Comparison of ENCODE assay signal across 8 mouse cellular contexts in genomic region chr16:43506189-43506751, GRCm38 (mm10).
DNase-seq lines count a peak whose midpoint lies in the region; ATAC-seq and TF ChIP-seq lines count a peak whose summit lies in the region.

No protein-coding gene starts in this region.

- peak overlapping the region; percentile 67 for H3K4me2 ChIP-seq in forebrain, embryonic 16.5 days (ENCODE audit: low read length)

- intact Hi-C loops in gastrocnemius, adult 2 months (cut with DNase I), result loop anchor here (5.0 kb wide), 2 partner anchors 66 to 86 kb away; no protein-coding TSS in a partner anchor
- intact Hi-C loops in gastrocnemius, postnatal 14 days (cut with DNase I; ENCODE audit: low total_unique reads), result no loop called here

- H3K4me1 ChIP-seq in forebrain, embryonic 16.5 days (replicated peaks; ENCODE audit: control insufficient read depth, insufficient read depth, low read length), result peaks cover 34% of the 10 kb centered on the region

- DNase-seq in gastrocnemius, adult 2 months, result no peak
- no peak for DNase-seq in gastrocnemius, postnatal 14 days
- peak; percentile 23 for DNase-seq in MEL-GATA-1-ER (ENCODE audit: extremely low read depth, low read depth)
- DNase-seq in spleen, postnatal 10 days (ENCODE audit: low spot score in 2 of 2), result no peak
- no peak for DNase-seq in urinary bladder, postnatal 10 days (ENCODE audit: low spot score)
- no peak for DNase-seq in thymus, postnatal 0 days (ENCODE audit: low spot score)

- TF ChIP-seq CTCF in gastrocnemius, adult 2 months (IDR thresholded peaks at IDR 0.05), result no peak

- H3K9me3 ChIP-seq in forebrain, embryonic 16.5 days (ENCODE audit: control insufficient read depth, low read length), result no peaks in the 10 kb centered on the region

- 4% methylated on average over 9 of the region's 9 CpGs for WGBS in forebrain, embryonic 16.5 days

- no peaks in the 10 kb centered on the region for H3K27me3 ChIP-seq in forebrain, embryonic 16.5 days (replicated peaks; ENCODE audit: control insufficient read depth, insufficient read depth, low read length)

- ATAC-seq in forebrain, embryonic 16.5 days, result peak; percentile 19
- ATAC-seq in megakaryocyte, adult 5-6 weeks (ENCODE audit: poor library complexity, severe bottlenecking), result peak; percentile 37

- H3K27ac ChIP-seq in gastrocnemius, adult 2 months, result peak overlapping the region; percentile 84
- H3K27ac ChIP-seq in forebrain, embryonic 16.5 days (ENCODE audit: low read length), result peak overlapping the region; percentile 95

- peak overlapping the region; percentile 67 for H3K4me3 ChIP-seq in gastrocnemius, adult 2 months
- peak overlapping the region; percentile 47 for H3K4me3 ChIP-seq in forebrain, embryonic 16.5 days (replicated peaks; ENCODE audit: low read length)

- peak overlapping the region; percentile 71 for H3K9ac ChIP-seq in forebrain, embryonic 16.5 days (replicated peaks; ENCODE audit: low read depth, low read length)

- H3K36me3 ChIP-seq in forebrain, embryonic 16.5 days (ENCODE audit: control insufficient read depth, insufficient read depth), result no peaks in the 10 kb centered on the region
